Mouse (Mus musculus) mature B cell (primary cell): ENCODE results near the gene Vmn1r126.
"Not testable (repeated sequence)": the region's sequence is repeated elsewhere in the genome, so short reads cannot be mapped to it uniquely, and the experiment has no call there.

Experiments used
- in situ Hi-C: fragments of 300-500 bp; cut with MboI; formaldehyde crosslinking; loops from 2 replicates; pipeline ENCODE4 v1.14.3; 2019

The Vmn1r126 gene

DNA sequence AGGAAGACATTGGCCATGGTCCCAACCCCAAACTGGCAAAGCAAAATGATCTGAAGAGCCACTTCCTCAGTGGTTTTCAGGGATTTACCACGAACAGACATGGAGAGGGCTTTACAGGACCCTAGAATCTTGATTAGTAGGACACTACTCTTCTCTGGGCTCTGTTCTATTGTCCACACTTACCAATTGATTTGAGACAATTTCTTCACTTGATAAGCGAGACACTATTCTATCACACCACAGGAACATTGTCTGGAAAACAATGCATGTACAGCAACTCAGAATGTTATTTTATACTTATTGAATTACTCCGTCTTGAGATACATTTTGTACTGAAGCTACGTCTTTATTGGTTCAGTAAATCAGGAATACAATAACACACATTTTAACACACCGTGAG is at the start of gene Vmn1r126:
Vmn1r126 (minus strand) TSS at position 101 of the 400 bp plus-strand sequence.
- in situ Hi-C loops: not testable (repeated sequence)

DNA sequence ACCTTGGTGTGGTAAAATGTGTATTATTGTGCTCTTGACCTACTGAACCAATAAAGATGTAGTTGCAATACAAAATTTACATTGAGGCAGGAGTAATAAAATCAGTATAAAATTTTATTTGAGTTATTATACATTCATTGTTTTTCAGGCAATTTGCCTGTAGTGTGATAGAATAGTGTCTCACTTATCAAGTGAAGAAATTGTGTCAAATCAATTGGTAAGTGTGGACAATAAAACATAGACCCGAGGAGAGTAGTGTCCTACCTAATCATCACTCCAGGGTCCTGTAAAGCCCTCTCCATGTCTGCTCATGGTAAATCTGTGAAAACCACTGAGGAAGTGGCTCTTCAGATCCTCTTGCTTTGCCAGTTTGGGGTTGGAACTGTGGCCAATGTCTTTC is 47.8 kb upstream of the Vmn1r126 start, which contains the start of gene Vmn1r128:
Vmn1r128 (plus strand) TSS at position 301 of the 400 bp plus-strand sequence.
- in situ Hi-C loops: not testable (repeated sequence)

DNA sequence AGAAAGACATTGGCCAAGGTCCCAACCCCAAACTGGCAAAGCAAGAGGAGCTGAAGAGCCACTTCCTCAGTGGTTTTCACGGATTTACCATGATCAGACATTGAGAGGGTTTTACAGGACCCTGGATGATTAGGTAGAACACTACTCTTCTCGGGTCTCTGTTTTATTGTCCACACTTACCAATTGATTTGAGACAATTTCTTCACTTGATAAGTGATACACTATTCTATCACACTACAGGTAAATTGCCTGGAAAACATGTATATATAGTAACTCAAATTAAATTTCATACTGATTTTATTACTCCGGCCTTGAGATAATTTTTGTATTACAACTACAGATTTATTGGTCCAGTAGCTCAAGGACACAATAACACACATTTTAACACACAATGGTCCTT is 18.5 kb upstream of the Vmn1r126 start, which contains the start of gene Vmn1r127:
Vmn1r127 (minus strand) TSS at position 101 of the 400 bp plus-strand sequence.
- in situ Hi-C loops: not testable (repeated sequence)

DNA sequence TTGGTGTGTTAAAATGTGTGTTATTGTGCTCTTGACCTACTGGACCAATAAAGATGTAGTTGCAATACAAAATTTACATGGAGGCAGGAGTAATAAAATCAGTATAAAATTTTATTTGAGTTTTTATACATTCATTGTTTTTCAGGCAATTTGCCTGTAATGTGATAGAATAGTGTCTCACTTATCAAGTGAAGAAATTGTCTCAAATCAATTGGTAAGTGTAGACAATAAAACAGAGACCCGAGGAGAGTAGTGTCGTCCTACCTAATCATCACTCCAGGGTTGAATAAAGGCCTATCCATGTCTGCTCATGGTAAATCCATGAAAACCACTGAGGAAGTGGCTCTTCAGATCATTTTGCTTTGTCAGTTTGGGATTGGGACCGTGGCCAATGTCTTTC is 29.4 kb downstream of the Vmn1r126 start, which contains the start of gene Vmn1r125:
Vmn1r125 (plus strand) TSS at position 301 of the 400 bp plus-strand sequence.
- in situ Hi-C loops: not testable (repeated sequence)

DNA sequence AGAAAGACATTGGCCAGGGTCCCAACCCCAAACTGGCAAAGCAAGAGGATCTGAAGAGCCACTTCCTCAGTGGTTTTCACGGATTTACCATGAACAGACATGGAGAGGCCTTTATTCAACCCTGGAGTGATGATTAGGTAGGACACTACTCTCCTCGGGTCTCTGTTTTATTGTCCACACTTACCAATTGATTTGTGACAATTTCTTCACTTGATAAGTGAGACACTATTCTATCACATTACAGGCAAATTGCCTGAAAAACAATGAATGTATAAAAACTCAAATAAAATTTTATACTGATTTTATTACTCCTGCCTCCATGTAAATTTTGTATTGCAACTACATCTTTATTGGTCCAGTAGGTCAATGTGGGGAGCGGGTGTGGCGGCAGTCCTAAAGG is 40.8 kb downstream of the Vmn1r126 start, which contains the start of gene Vmn1r124:
Vmn1r124 (minus strand) TSS at position 101 of the 400 bp plus-strand sequence.
- in situ Hi-C loops: not testable (repeated sequence)
